Mouse (Mus musculus): Measurements from ENCODE around the gene Kdm4b.

DNA sequence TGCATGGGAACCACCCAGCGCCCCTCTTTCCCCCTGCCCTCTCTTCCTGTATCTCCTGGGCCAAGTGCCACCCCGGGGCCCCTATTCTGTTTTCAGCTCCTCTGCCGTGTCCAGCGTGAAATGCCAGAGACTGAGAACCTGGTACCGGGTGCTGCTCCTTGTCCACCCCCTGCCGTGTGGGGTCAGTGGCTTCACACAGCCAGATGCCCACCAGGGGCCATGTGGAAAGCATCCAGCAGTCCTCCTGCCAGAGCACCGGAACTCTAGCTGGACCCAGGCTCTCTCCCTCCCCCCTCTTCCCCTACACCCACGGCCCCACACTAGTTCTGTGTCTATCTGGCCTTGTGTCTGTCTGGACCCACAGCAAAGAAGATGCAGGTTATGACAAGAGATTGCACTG is 81.5 kb downstream of the Kdm4b start:
- TF ChIP-seq FLI1 (IDR thresholded peaks at IDR 0.05; ENCODE audit: low read length) (no peak), GATA1 (IDR thresholded peaks at IDR 0.05; ENCODE audit: borderline replicate concordance, low read length) (no peak)
